Mouse (Mus musculus): ENCODE measurements around the gene Slc12a3.

Gene Slc12a3

GRCm38 (mm10) chr8:94399361-94399953 lies 70.5 kb downstream of the Slc12a3 start:
- 79% methylated on average over 3 of the region's 3 CpGs for WGBS

- 85% methylated on average over 2 of the region's 2 CpGs for WGBS
These were observed 71.0 kb downstream of the Slc12a3 start for GRCm38 (mm10) chr8:94399957-94400356.

GRCm38 (mm10) chr8:94408443-94409080 lies 79.6 kb downstream of the Slc12a3 start:
- WGBS: 73% methylated on average over 8 of the region's 8 CpGs

- 95% methylated on average over 7 of the region's 7 CpGs for WGBS
These were observed 80.5 kb downstream of the Slc12a3 start for GRCm38 (mm10) chr8:94409523-94409922.

GRCm38 (mm10) chr8:94412518-94412917 lies 83.5 kb downstream of the Slc12a3 start:
- 85% methylated on average over 6 of the region's 6 CpGs for WGBS

- WGBS: 93% methylated on average over 6 of the region's 6 CpGs
These were observed 84.5 kb downstream of the Slc12a3 start for GRCm38 (mm10) chr8:94413509-94413908.

GRCm38 (mm10) chr8:94415218-94415617 lies 86.2 kb downstream of the Slc12a3 start:
- 76% methylated on average over 2 of the region's 2 CpGs for WGBS
